Mouse (Mus musculus) olfactory bulb, adult 2 months (tissue): ENCODE measurements around the gene Acin1. TPM values are rescaled to one million over a fixed set of nuclear protein-coding genes. Genes with fewer than 3 reads are reported as not detected.

ENCODE experiments used
- H3K27ac ChIP-seq: fragments of 200-500 bp; 2 replicates; pipeline ENCODE4 v1.5.1; 2012; ENCODE audit warnings: low read depth, low read length; ENCODE audit not compliant: insufficient read depth
- H3K4me1 ChIP-seq: fragments of 200-500 bp; 2 replicates; pipeline ENCODE4 v1.6.1; 2012; ENCODE audit warnings: low read length; ENCODE audit not compliant: control insufficient read depth, insufficient read depth
- H3K4me3 ChIP-seq: fragments of 200-500 bp; 2 replicates; pipeline ENCODE4 v1.5.1; 2012; ENCODE audit warnings: mild to moderate bottlenecking, low read depth, low read length, moderate library complexity; ENCODE audit not compliant: insufficient read depth
- CTCF ChIP-seq: fragments of 200-500 bp; IDR thresholded peaks from 2 replicates; pipeline ENCODE4 v1.5.1; 2012; ENCODE audit warnings: low read depth, mild to moderate bottlenecking, low read length, moderate library complexity; ENCODE audit not compliant: insufficient read depth
- POLR2A ChIP-seq: fragments of 200-500 bp; IDR thresholded peaks from 2 replicates; pipeline ENCODE4 v1.6.1; 2012; ENCODE audit warnings: mild to moderate bottlenecking, low read depth, low read length, moderate library complexity; ENCODE audit not compliant: insufficient read depth
- WGBS: fragments of 180-500 bp; shearing (Covaris S2); methylation state at CpG from one replicate; pipeline ENCODE4 v1.1.7; 2018; 5-methylcytosine and 5-hydroxymethylcytosine counted together
- polyA plus RNA-seq: library from polyadenylated mRNA; stranded (reverse); fragments of >200 nt; gene quantifications from 2 replicates; pipeline ENCODE4 v1.2.4, GENCODE M21; 2012; ENCODE audit warnings: low replicate concordance; ENCODE audit not compliant: missing spikeins, insufficient read depth, insufficient read length

Acin1 gene
- polyA plus RNA-seq, 1 experiment, result 835 TPM

DNA sequence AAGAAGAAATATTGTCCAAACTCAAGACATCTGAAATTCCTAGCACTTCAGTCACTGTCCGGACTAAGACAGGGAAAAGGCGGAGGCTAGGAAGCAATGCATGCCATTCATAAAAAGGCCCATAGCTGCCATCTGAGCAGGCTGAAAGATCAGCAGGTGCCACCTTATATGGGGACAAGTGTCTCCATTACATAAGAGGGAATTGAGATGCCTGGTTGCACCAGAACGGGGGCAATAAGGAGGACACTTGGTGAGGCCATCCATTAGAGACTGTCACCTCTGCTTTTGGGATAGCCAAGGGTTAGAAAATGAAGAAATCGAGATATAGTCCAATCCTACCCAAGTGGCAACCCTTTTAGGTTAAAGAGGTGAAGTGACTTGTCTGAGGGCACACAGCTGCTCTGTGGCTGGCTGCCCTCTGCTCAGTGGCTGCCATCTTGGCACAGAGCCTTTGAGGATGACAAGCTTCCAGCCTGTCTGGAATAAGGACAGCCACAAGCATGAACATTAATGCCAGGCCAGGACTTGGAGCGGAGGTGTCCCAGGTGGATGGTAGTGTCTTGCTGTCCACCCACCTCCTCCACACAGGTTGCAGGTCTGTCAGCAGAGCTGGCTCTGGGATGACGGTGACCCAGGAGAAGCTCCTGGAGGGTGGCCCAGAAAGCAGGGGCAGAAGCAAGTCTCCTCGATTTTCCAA is 34.1 kb upstream of the Acin1 start:
- no peak for TF ChIP-seq POLR2A
- TF ChIP-seq CTCF, result no peak
- WGBS, result 89% methylated on average over 7 of the region's 7 CpGs
- Histone ChIP-seq H3K4me3 (no peak overlapping the region), H3K27ac (no peak overlapping the region), H3K4me1 (no peaks in the 10 kb centered on the region)

DNA sequence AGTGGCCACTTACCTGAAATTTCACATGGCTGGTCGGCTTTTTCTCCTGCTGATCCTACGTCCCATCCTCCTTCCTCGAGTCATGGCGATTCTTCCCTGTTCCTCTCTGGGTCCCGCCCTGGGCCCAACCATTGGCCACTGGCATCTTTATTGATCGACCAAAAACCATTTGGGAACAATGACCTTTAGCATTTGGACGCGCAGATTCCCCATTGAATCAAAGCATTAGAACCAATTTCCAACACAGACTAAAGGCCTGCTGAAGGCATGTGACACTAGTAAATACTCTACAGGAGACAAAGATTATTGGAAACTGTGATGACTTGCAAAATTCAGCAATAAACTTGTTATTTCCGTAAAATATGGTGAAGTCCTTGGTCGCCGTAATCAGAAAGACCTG is 33.3 kb upstream of the Acin1 start:
- Histone ChIP-seq H3K4me1 (no peaks in the 10 kb centered on the region), H3K4me3 (no peak overlapping the region), H3K27ac (no peak overlapping the region)
- no peak for TF ChIP-seq POLR2A
- no peak for TF ChIP-seq CTCF
- WGBS, result 96% methylated on average over 11 of the region's 11 CpGs

DNA sequence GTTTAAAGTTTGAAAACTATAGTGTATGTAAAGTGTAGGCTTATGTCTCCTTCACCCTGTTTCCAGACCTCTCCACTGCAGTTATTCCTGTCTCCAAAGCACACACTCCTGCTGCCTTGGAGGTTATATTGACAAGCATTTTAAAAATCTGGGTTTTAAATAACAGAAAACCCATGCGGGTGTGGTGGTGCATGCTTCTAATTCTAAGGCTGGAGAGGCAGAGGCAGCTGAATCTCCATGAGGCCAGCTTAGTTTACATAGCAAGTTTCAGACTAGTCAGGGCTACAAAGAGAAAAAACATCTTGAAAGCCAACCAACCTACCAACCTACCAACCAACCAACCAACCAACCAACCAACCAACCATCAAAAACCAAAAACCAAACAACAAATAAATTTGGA is 28.7 kb upstream of the Acin1 start:
- peaks cover 6% of the 10 kb centered on the region for H3K4me1 ChIP-seq
- TF ChIP-seq POLR2A (no peak), CTCF (no peak)
- H3K27ac ChIP-seq, result no peak overlapping the region
- no peak overlapping the region for H3K4me3 ChIP-seq
- 55% methylated on average over 1 of the region's 1 CpGs for WGBS

DNA sequence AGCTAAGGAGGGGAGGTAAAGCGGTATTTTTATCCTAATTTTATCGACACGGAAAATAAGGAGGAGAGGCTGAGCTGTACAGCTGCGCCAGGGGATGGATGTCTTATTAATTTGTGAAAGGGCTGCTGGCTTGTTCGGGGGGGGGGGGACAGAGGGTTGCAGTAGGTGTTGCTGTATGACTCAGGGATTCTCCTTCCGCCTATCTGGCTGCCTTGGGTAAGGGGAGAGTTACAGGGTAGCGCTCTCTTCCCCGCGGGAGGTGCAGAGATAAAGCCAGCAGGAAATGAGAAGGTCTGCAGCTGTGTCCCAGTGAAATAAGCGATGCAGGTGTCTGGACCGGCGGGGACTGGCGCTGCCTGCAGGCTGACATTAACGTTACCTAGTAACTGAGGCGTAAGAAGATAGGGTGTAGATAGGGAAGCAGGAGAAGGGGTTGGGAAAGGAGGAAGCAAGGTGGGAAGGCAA is 27.9 kb upstream of the Acin1 start:
- H3K4me1 ChIP-seq, result peaks cover 6% of the 10 kb centered on the region
- H3K4me3 ChIP-seq, result peak overlapping the region; percentile 42
- TF ChIP-seq POLR2A (no peak), CTCF (no peak)
- under 1% methylated on average over 15 of the region's 15 CpGs for WGBS
- no peak overlapping the region for H3K27ac ChIP-seq

DNA sequence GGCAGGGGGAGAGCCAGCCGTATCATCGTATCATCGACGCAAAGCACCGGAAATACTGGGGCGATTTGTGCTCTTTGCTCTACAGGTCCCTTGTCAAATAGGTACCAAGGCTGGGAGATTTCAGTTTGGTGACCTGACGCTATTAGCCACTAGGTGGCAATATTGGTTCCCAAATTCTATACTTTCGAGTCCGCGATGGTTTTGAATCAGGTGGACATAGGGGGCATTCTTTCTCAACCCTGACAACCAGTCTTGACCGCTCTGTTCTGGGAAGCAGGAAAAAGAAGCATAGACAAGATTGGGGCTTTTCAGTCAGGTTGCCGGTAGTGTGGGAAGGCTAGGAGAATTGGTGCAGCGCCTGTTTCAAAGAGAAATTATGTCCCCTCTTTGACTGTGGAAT is 27.4 kb upstream of the Acin1 start:
- Histone ChIP-seq H3K4me1 (peaks cover 6% of the 10 kb centered on the region), H3K27ac (no peak overlapping the region), H3K4me3 (peak overlapping the region; percentile 51)
- TF ChIP-seq POLR2A, result no peak
- TF ChIP-seq CTCF, result no peak
- WGBS, result under 1% methylated on average over 13 of the region's 13 CpGs

DNA sequence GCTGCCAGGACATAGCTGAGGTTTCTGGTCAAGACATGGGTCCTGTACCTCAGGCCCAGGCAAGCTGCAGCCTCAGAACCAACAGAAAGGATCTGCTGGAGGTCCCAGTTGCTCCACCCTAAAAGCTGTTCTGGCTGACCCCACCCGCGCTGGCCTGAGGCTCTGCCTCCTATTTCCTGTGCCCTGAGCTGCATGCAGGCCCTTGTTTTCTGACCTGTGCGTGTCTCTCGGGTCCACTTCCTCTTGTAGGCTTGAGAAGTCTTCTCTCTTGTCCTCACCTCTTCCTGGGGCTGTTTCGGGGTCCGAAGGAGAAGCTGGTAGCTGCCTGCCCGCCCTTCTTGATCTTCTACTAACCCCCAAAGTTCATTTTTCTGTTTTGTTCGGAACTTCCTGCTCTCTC is 26.1 kb upstream of the Acin1 start:
- TF ChIP-seq POLR2A, result no peak

DNA sequence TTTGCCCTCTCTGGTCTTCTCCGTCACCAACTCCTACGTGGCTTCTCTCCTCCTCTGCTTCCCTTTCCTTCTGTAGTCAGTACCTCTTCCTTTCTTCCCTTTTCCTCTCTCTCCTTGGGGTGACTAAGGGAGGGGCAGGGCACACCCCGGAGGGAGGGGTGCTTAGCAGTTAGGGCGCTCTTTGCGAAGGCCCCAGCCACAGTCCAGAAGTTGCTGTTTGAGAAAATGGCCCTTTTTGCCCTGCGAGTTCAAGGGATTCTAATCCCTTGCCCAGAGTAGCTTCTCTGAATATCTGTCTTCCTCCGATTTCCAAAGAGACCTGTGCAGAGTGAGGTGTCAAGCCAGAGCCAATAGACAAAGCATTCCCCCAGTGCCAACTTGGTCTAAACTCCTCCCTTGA is 25.3 kb upstream of the Acin1 start, which contains the start of gene Cebpe:
Gene Cebpe (minus strand): TSS at position 101 of the 400 bp plus-strand sequence.
- TF ChIP-seq POLR2A (no peak), CTCF (no peak)
- Histone ChIP-seq H3K27ac (no peak within 1 kb of the TSS), H3K4me1 (peaks cover 6% of the 10 kb centered on the region), H3K4me3 (no peak within 1 kb of the TSS)
- WGBS, result 83% methylated on average over 7 of the region's 7 CpGs

More for the DNA sequence above, 26.1 kb upstream of the Acin1 start:
- no peak overlapping the region for H3K27ac ChIP-seq
- 81% methylated on average over 8 of the region's 8 CpGs for WGBS
- no peak overlapping the region for H3K4me3 ChIP-seq
- peaks cover 6% of the 10 kb centered on the region for H3K4me1 ChIP-seq

DNA sequence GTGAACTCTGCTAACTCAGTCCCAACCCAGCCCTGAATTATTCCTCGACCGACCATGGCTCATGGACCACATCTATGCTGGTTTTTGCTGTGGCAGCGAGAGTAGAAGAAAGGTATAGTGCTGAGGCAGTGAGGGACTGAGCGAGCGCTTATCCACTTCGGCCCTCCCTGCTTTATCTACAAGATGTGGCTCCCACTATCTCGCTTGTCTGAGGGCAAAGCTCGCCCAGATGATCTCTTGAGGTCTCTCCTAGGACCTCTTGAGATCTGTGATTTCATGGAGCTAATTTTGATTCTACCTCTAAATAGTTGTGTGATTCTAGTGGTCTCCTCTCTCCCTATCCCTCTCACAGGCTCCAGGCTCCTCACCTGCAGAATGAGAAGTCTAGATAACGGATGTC is 22.3 kb upstream of the Acin1 start:
- TF ChIP-seq POLR2A, result no peak
- no peak for TF ChIP-seq CTCF
- 95% methylated on average over 9 of the region's 9 CpGs for WGBS
- Histone ChIP-seq H3K4me3 (no peak overlapping the region), H3K27ac (no peak overlapping the region), H3K4me1 (peaks cover 2% of the 10 kb centered on the region; the same call in 1 of the 2 replicates)

DNA sequence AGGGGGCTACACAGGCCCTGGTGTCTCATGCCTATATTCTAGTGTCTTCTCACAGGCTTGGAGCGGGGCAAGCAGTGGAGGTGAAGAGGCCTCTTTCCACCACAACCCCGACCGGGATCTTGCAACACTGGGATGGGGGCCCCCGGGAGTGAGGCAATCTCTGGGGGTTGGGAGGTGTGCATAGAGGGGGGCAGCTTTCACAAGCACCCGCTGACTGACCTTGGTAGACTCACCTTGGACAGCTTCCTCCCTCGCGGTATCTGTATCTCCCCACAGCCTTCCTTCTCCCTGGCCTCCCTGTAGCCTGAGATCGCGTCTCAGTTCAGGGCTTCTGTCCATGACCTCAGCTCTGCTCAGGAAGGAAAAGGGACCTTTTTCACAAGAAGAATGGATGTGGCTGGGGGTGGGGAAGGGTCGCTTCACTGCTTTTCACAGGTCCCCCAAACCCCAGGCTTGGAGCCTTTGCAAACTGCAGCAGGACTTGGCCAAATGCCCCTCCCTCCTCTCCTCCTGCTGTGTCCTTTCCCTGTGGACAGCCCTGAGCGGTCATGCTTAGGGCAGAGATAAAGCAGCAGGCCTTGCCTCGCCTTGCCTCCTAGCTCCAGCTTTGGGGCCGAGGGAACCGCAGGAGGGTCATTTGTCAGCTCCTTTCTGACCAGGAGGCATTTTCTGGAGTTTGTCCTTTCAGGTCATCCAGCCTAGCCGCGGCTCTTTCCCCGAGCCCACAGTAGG is 20.0 kb upstream of the Acin1 start:
- TF ChIP-seq POLR2A (no peak), CTCF (no peak)
- H3K4me3 ChIP-seq, result no peak overlapping the region
- WGBS, result 65% methylated on average over 17 of the region's 17 CpGs
- H3K4me1 ChIP-seq, result no peaks in the 10 kb centered on the region
- H3K27ac ChIP-seq, result no peak overlapping the region
